Mouse (Mus musculus) liver, embryonic 13.5 days (tissue): Measurements from ENCODE around the gene Egln1. TPM values are rescaled to one million over a fixed set of nuclear protein-coding genes. Genes with fewer than 3 reads are reported as not detected.

Source experiments
- ATAC-seq: fragments of 200-750 bp; cut with Nextera tagmentation; 2 replicates; pipeline ENCODE4 v1.8.0; 2017; ENCODE audit warnings: low read depth, mild to moderate bottlenecking, moderate number of reproducible peaks, moderate library complexity
- DNase-seq: peaks from one replicate; pipeline ENCODE4 v3.0.0; 2022
- H3K27ac ChIP-seq: fragments of 300-500 bp; sonication (generic); 2 replicates; pipeline ENCODE4 v1.5.1; 2015; ENCODE audit warnings: moderate library complexity, mild to moderate bottlenecking, inconsistent platforms
- H3K27me3 ChIP-seq: fragments of 300-500 bp; sonication (generic); 2 replicates; pipeline ENCODE4 v1.6.1; 2015; ENCODE audit warnings: mild to moderate bottlenecking, inconsistent platforms
- H3K36me3 ChIP-seq: fragments of 300-500 bp; sonication (generic); 2 replicates; pipeline ENCODE4 v1.6.1; 2015; ENCODE audit warnings: mild to moderate bottlenecking, inconsistent platforms
- H3K4me1 ChIP-seq: fragments of 300-500 bp; sonication (generic); replicated peaks from 2 replicates; pipeline ENCODE4 v1.6.1; 2015; ENCODE audit warnings: inconsistent platforms
- H3K4me2 ChIP-seq: fragments of 300-500 bp; sonication (generic); 2 replicates; pipeline ENCODE4 v1.6.1; 2015; ENCODE audit warnings: inconsistent platforms, mild to moderate bottlenecking, moderate library complexity
- H3K4me3 ChIP-seq: fragments of 300-500 bp; sonication (generic); replicated peaks from 2 replicates; pipeline ENCODE4 v1.5.1; 2015; ENCODE audit warnings: mild to moderate bottlenecking, inconsistent platforms
- H3K9ac ChIP-seq: fragments of 300-500 bp; sonication (generic); 2 replicates; pipeline ENCODE4 v1.6.1; 2015; ENCODE audit warnings: mild to moderate bottlenecking, inconsistent platforms
- H3K9me3 ChIP-seq: fragments of 300-500 bp; sonication (generic); replicated peaks from 2 replicates; pipeline ENCODE4 v1.6.1; 2016; ENCODE audit warnings: inconsistent platforms
- WGBS: fragments of 180-500 bp; shearing (Covaris S2); methylation state at CpG from one replicate; pipeline ENCODE4 v1.1.7; 2015; ENCODE audit not compliant: insufficient replicate concordance; 5-methylcytosine and 5-hydroxymethylcytosine counted together
- polyA plus RNA-seq: library from polyadenylated mRNA; unstranded; fragments of >200 nt; fragmentation: Nextera tagmentation; extraction: Ambion mirVana; gene quantifications from 2 replicates; pipeline ENCODE4 v1.2.1, GENCODE M21; 2015

Egln1 gene
- polyA plus RNA-seq, 1 experiment from 2014 or later, result 2.7 TPM

DNA sequence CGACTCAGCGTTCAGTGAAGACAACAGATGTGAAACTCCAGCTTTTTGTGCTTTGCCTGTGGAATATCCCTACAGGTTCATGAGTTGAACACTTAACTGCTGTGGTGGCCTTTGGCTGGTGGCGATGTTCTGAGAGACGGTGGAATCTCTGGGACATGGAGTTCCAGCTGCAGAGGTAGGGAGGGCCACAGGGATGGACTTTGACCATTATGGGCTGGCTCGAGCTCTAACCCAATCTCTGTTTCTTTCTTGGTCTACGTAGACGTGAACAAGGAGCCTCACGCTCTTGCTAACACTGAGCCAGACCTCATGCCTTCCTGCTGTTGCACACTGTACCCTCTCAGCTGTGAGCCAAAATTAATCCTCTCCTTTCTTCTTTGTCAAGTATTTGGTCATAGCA is 15.8 kb upstream of the Egln1 start:
- no peak for ATAC-seq
- Histone ChIP-seq H3K4me1 (peaks cover 4% of the 10 kb centered on the region), H3K4me3 (no peak overlapping the region), H3K9me3 (no peaks in the 10 kb centered on the region), H3K27me3 (no peaks in the 10 kb centered on the region), H3K4me2 (no peak overlapping the region), H3K9ac (no peak overlapping the region), H3K36me3 (no peaks in the 10 kb centered on the region), H3K27ac (no peak overlapping the region)
- WGBS, result 79% methylated on average over 8 of the region's 8 CpGs
- DNase-seq, result no peak

DNA sequence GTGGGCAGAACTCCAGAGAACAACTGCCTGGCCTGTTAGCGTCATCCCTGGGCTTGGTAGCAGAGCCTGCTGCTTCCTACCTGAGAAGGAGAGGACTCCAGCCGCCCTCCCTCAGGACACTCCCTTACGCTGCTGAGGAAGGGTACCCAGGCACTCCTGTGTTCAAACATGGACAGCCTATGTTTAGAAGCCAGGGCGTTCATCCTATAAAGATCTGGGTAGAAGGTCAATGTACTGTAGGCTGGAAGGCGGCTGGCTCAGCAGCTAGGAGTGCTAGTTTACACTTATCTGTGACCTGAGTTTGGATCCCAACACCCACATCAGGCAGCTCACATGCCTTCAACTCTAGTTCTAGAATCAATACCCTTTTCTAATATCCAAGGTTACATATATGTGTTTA is 14.1 kb upstream of the Egln1 start:
- peaks cover 12% of the 10 kb centered on the region for H3K4me1 ChIP-seq
- no peaks in the 10 kb centered on the region for H3K9me3 ChIP-seq
- ATAC-seq (no peak), DNase-seq (no peak)
- H3K27ac ChIP-seq, result no peak overlapping the region
- no peaks in the 10 kb centered on the region for H3K36me3 ChIP-seq
- H3K9ac ChIP-seq, result no peak overlapping the region
- 80% methylated on average over 5 of the region's 5 CpGs for WGBS
- H3K27me3 ChIP-seq, result no peaks in the 10 kb centered on the region
- H3K4me3 ChIP-seq, result no peak overlapping the region
- H3K4me2 ChIP-seq, result no peak overlapping the region

DNA sequence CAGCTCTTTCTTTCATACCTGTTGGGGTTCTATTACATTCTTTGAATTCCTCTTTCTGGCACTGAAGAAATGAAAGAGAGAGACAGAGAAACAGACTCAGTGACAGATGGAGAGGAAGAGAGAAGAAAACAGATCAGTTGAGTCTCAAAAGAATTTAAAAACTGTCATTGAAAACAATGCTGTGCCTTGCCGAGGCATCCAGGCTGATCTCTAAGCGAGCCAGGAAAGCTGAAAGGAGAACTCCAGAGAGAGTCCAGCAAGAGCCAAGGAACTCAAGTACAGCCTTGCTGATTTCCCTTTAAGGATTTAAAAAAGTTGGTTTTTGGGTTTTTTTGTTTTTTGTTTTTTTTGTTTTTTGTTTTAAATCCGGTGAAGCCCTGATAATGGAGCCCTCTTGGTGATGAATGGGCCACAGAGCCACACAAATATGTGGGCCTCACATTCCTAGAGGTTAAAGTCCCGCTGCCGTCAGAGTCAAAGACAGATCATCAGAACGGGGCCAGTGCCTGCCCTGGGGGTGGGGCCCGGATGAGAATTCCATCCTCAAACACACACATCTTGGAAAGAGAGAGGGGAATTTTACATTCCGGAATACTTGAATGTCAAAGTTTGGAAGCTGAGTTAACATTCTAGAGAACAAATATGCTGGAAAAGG is 11.2 kb upstream of the Egln1 start:
- WGBS, result 43% methylated on average over 8 of the region's 8 CpGs
- Histone ChIP-seq H3K4me3 (no peak overlapping the region), H3K27ac (no peak overlapping the region), H3K36me3 (no peaks in the 10 kb centered on the region), H3K4me2 (no peak overlapping the region), H3K4me1 (peaks cover 12% of the 10 kb centered on the region), H3K9ac (no peak overlapping the region), H3K9me3 (no peaks in the 10 kb centered on the region), H3K27me3 (no peaks in the 10 kb centered on the region)
- DNase-seq (no peak), ATAC-seq (no peak)

DNA sequence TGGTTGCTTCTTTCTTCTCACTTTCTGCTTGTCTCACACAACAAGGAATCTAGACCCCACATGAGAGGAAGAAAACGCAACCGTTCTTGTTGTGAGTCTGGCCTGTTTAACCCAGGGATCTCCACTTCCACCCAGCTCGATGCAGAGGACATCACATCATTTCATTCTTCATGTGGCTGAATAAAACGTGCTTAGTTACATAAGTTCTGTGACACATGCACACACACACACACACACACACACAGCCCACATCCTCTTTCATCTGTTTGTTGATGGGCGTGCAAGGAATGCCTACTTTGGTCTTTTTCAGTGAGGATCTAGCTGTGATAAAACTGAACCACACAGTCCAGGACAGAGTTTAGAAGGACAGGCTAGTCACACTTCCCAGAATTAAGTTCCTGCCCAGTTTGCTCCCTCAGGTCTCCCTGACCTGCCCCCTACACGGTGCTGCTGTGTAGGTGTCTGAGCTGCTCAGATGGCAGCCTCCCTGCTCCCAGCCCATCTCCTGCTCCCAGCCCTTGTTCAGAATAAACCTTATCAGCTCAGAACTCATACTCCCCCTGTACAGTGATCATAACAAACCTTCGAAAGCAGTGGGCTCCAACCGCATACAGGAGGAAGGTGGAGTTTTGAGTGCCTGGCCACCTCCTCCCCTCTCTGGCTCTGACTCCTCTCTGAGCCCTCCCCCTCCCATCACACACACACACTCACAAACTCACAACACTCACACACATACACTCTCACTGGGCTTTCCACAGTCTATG is 10.5 kb upstream of the Egln1 start:
- peaks cover 12% of the 10 kb centered on the region for H3K4me1 ChIP-seq
- H3K27ac ChIP-seq, result no peak overlapping the region
- H3K27me3 ChIP-seq, result no peaks in the 10 kb centered on the region
- H3K36me3 ChIP-seq, result no peaks in the 10 kb centered on the region
- H3K4me2 ChIP-seq, result no peak overlapping the region
- no peak for ATAC-seq
- no peaks in the 10 kb centered on the region for H3K9me3 ChIP-seq
- DNase-seq, result no peak
- peak overlapping the region; percentile 10; the same call in 1 of the 2 replicates for H3K9ac ChIP-seq
- no peak overlapping the region for H3K4me3 ChIP-seq
- WGBS, result 30% methylated on average over 8 of the region's 8 CpGs

DNA sequence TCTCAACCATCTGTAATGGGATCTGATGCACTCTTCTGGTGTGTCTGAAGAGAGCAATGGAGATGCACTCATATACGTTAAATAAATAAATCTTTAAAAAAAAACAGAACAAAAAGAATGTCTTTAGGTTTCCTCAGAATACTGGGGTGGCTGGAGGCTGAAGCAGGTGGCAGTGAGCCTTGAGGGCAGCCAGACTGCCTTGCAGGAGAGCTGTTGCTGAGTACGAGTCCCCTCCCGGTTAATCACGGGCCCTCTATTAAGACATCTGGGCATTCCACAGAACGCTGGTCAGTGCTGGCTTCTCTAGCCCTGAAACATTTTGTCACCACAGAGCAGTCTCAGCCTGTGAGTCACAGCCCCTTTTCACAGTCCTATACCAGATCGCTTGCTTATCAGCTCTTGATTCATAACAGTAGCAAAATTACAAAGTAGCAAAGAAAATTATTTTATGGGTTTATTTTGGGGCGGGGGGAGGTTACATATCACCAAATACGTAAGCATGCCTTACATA is 5.5 kb upstream of the Egln1 start:
- Histone ChIP-seq H3K9me3 (no peaks in the 10 kb centered on the region), H3K4me1 (peaks cover 19% of the 10 kb centered on the region), H3K4me3 (no peak overlapping the region), H3K27ac (no peak overlapping the region), H3K27me3 (no peaks in the 10 kb centered on the region), H3K9ac (no peak overlapping the region), H3K4me2 (no peak overlapping the region), H3K36me3 (no peaks in the 10 kb centered on the region)
- ATAC-seq, result no peak
- 72% methylated on average over 8 of the region's 8 CpGs for WGBS
- no peak for DNase-seq

DNA sequence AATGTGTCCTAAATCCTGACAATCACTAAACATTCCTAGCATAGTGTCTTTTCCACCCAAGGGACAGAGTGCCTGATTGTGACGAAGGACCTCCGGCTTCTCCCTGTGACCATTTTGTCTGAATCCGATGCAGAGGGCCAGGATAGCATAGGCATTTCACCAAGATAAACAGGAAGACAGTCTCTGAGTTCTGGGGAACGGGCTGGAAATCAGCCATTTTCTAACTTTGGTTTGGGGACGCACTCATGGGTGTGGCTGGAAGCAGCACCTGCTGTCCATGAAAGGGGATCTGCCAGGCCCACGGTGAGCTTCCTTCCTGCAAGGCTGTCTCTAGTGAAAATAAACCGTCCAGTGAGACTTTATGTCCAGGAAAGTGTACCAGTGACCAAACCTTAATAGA is 4.1 kb upstream of the Egln1 start:
- ATAC-seq (no peak), DNase-seq (no peak)
- H3K4me3 ChIP-seq, result no peak overlapping the region
- no peaks in the 10 kb centered on the region for H3K9me3 ChIP-seq
- 68% methylated on average over 7 of the region's 7 CpGs for WGBS
- no peak overlapping the region for H3K4me2 ChIP-seq
- H3K27ac ChIP-seq, result no peak overlapping the region
- no peak overlapping the region for H3K9ac ChIP-seq
- H3K4me1 ChIP-seq, result peaks cover 16% of the 10 kb centered on the region
- H3K27me3 ChIP-seq, result peaks cover 7% of the 10 kb centered on the region
- H3K36me3 ChIP-seq, result no peaks in the 10 kb centered on the region

DNA sequence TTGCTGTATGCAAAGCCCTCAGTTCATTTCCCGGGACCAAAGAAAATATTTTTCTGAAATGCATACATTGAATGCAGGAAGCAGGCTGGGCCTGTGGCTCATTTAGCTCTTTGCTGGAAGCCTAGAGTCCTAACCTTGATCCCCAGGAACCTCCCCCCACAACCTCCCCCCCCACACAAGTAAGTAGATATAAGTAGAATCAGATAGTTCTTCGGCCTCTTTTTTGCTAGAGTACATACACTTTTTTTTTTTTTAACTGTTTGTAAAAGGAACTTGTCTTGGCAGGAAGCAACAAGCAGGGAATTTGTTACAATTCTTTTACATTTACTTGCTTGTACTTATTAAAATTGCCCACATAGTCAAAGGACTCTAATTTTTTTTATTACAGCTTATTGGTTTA is 1.7 kb upstream of the Egln1 start:
- 49% methylated on average over 2 of the region's 2 CpGs for WGBS
- no peak for ATAC-seq
- H3K4me2 ChIP-seq, result peak overlapping the region; percentile 93; the same call in 1 of the 2 replicates
- peaks cover 39% of the 10 kb centered on the region for H3K4me1 ChIP-seq
- no peaks in the 10 kb centered on the region for H3K36me3 ChIP-seq
- H3K4me3 ChIP-seq, result no peak overlapping the region
- H3K27me3 ChIP-seq, result peaks cover 24% of the 10 kb centered on the region
- H3K9ac ChIP-seq, result no peak overlapping the region
- no peaks in the 10 kb centered on the region for H3K9me3 ChIP-seq
- no peak overlapping the region for H3K27ac ChIP-seq
- DNase-seq, result no peak

DNA sequence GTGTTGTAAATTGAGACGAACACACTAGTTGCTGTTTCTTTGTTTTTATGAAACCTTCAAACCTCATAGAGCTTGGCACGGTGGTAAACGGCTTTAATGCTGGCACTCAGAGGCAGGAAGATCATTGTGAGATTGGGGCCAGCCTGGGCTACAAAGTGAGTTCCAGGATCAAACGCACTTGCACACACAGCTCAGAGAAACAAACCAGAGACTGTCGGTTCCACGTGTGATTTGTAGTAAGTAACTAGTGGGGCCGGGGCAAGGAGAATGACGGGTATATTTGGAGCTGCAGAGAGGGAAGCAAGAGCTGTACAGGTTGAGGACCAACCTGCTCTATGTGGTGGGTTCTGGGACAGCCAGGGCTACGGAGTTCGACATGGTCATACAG is 939 bp upstream of the Egln1 start:
- H3K4me1 ChIP-seq, result peaks cover 47% of the 10 kb centered on the region
- no peak for DNase-seq

DNA sequence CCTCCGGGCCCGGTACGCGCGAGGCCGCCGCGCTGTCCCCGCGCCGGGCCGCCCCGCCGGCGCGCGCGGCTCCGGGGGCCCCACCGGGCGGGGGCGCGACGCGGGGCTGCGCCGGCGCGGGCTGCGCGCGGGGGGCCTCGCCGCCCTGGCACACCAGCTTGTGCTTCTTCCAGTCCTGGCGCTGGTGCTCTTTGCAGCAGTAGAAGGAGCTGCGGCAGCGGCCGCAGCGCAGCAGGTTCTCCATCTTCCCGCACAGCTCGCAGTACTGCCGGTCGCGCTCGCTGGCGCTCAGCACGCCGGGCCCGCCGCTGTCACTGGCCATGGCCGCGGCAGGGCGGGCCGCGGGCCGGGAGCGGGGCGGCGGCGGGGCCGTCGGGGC is 402 bp downstream of the Egln1 start:
- under 1% methylated on average over 62 of the region's 62 CpGs for WGBS
- H3K4me1 ChIP-seq, result peaks cover 56% of the 10 kb centered on the region
- no peaks in the 10 kb centered on the region for H3K9me3 ChIP-seq
- peak overlapping the region; percentile 93 for H3K4me2 ChIP-seq
- ATAC-seq, result peak; percentile 12
- peak overlapping the region; percentile 81 for H3K9ac ChIP-seq
- H3K27me3 ChIP-seq, result peaks cover 24% of the 10 kb centered on the region
- H3K27ac ChIP-seq, result peak overlapping the region; percentile 73
- H3K4me3 ChIP-seq, result peak overlapping the region; percentile 76
- H3K36me3 ChIP-seq, result no peaks in the 10 kb centered on the region
- DNase-seq, result no peak

More for the DNA sequence above, 939 bp upstream of the Egln1 start:
- Histone ChIP-seq H3K9me3 (no peaks in the 10 kb centered on the region), H3K27ac (no peak overlapping the region), H3K4me2 (peak overlapping the region; percentile 93), H3K27me3 (peaks cover 24% of the 10 kb centered on the region), H3K36me3 (no peaks in the 10 kb centered on the region), H3K9ac (peak overlapping the region; percentile 85), H3K4me3 (peak overlapping the region; percentile 76)
- WGBS, result 42% methylated on average over 10 of the region's 10 CpGs
- no peak for ATAC-seq

DNA sequence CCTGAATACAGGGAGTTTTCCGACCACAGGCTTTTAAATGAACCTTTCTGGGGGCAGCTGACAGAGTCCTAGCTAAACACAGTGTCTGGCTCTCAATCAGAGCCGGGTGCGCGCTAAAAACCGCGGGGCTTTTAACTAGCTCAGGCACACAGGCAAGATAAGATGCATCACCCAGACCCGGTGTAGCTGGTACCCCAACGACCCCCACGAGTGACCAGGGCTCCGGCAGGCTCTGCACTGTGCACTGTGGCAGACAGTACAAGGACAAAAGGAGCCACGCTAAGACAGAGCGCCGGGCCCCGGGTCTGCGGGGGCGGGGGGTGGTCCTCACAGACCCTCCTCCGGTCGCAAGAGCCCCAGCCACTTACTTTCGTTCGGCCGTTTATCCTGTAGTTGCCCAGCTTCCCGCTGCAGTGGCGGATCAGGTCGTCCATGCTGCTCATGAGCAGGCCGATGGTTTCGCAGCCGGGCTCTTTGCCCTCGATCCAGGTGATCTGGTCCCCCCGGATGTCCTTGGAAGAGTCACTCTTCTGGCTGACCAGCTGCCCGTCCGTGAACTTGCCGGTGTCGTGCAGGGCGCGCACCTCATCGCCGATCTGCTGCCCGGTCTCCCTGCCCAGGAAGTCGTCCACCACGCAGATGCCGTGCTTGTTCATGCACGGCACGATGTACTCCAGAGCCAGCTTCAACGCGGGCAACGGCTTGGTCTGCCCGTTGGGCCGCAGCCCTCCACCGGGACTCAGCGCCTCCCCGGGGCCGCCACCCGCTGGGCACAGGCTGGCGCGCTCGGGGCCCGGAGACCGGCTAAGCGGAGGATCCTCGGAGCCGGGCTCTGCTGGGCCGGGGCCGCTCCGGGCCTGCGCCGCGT is 1.0 kb downstream of the Egln1 start:
- under 1% methylated on average over 61 of the region's 67 CpGs for WGBS
- ATAC-seq, result peak; percentile 11
- Histone ChIP-seq H3K36me3 (no peaks in the 10 kb centered on the region), H3K9ac (peak overlapping the region; percentile 81), H3K4me3 (peak overlapping the region; percentile 76), H3K27me3 (peaks cover 24% of the 10 kb centered on the region), H3K4me1 (peaks cover 56% of the 10 kb centered on the region), H3K27ac (peak overlapping the region; percentile 58), H3K4me2 (peak overlapping the region; percentile 93), H3K9me3 (no peaks in the 10 kb centered on the region)
- DNase-seq, result peak; percentile 29

DNA sequence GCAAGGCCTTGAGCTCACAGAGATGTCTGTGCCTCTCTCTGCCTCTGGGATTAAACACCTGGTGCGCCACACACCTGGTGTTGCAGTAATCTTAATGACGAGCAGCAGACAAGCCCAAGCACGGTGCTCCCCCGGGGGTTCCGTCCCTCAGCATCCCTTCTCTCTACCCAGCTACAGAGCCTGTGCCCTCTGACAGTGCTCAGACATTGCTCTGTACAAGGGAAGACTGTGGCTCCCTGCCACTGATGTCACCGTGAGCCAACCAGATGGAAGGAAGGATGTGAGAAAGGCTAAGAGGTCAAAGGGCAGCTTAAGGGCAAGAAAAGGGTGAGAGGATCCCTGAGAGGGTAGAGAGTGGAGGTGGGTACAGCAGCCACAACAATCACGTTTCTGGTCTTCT is 4.7 kb downstream of the Egln1 start:
- no peak overlapping the region for H3K9ac ChIP-seq
- no peak for DNase-seq
- H3K4me3 ChIP-seq, result no peak overlapping the region
- H3K4me1 ChIP-seq, result peaks cover 42% of the 10 kb centered on the region
- H3K4me2 ChIP-seq, result no peak overlapping the region
- no peak overlapping the region for H3K27ac ChIP-seq
- no peaks in the 10 kb centered on the region for H3K9me3 ChIP-seq
- H3K36me3 ChIP-seq, result 0 out of 2 replicates have a peak, but pooled peaks cover 3% of the 10 kb centered on the region
- no peak for ATAC-seq
- WGBS, result 73% methylated on average over 7 of the region's 7 CpGs
- peaks cover 24% of the 10 kb centered on the region for H3K27me3 ChIP-seq
